Mouse (Mus musculus): ENCODE data around the gene Srek1. TPM values are rescaled to one million over a fixed set of nuclear protein-coding genes. Genes with fewer than 3 reads are reported as not detected.
A peak's percentile ranks its signal among the peaks of the same experiment; 100 is the strongest.

Srek1 gene
- polyA plus RNA-seq, 1 experiment from 2014 or later: 109 TPM

- no peak overlapping the region for H3K4me3 ChIP-seq
- peaks cover 4% of the 10 kb centered on the region for H3K4me1 ChIP-seq
- no peaks in the 10 kb centered on the region for H3K27me3 ChIP-seq (replicated peaks; ENCODE audit: low read depth, poor library complexity, severe bottlenecking)
- no peak overlapping the region for H3K27ac ChIP-seq (replicated peaks)
- no peaks in the 10 kb centered on the region for H3K36me3 ChIP-seq (replicated peaks)
- 71% methylated on average over 6 of the region's 6 CpGs for WGBS
- peak; percentile 6 for DNase-seq (ENCODE audit: low spot score)
- no peaks in the 10 kb centered on the region for H3K9me3 ChIP-seq
These were observed 70.6 kb downstream of the Srek1 start for GRCm38 (mm10) chr13:103703833-103704232.

GRCm38 (mm10) chr13:103703386-103703785, 71.0 kb downstream of the Srek1 start:
- peak; percentile 84 for DNase-seq (ENCODE audit: low spot score)
- H3K27ac ChIP-seq (replicated peaks): no peak overlapping the region
- no peaks in the 10 kb centered on the region for H3K9me3 ChIP-seq
- H3K36me3 ChIP-seq (replicated peaks): no peaks in the 10 kb centered on the region
- H3K4me3 ChIP-seq: no peak overlapping the region
- H3K4me1 ChIP-seq: peaks cover 4% of the 10 kb centered on the region
- 41% methylated on average over 7 of the region's 7 CpGs for WGBS
- H3K27me3 ChIP-seq (replicated peaks; ENCODE audit: low read depth, poor library complexity, severe bottlenecking): no peaks in the 10 kb centered on the region

GRCm38 (mm10) chr13:103702266-103702665, 72.1 kb downstream of the Srek1 start:
- WGBS: 86% methylated on average over 3 of the region's 3 CpGs
- no peaks in the 10 kb centered on the region for H3K27me3 ChIP-seq (replicated peaks; ENCODE audit: low read depth, poor library complexity, severe bottlenecking)
- H3K4me3 ChIP-seq: no peak overlapping the region
- H3K9me3 ChIP-seq: no peaks in the 10 kb centered on the region
- H3K27ac ChIP-seq (replicated peaks): no peak overlapping the region
- no peak for DNase-seq (ENCODE audit: low spot score)
- no peaks in the 10 kb centered on the region for H3K36me3 ChIP-seq (replicated peaks)
- H3K4me1 ChIP-seq: peaks cover 4% of the 10 kb centered on the region

- no peak for DNase-seq (ENCODE audit: low spot score)
- Histone ChIP-seq H3K4me3 (no peak overlapping the region), H3K27ac (replicated peaks) (no peak overlapping the region), H3K36me3 (replicated peaks) (no peaks in the 10 kb centered on the region), H3K4me1 (peaks cover 4% of the 10 kb centered on the region), H3K27me3 (replicated peaks; ENCODE audit: low read depth, poor library complexity, severe bottlenecking) (no peaks in the 10 kb centered on the region), H3K9me3 (no peaks in the 10 kb centered on the region)
- WGBS: 65% methylated on average over 2 of the region's 2 CpGs
These were observed 73.7 kb downstream of the Srek1 start for GRCm38 (mm10) chr13:103700752-103701151.

- no peaks in the 10 kb centered on the region for H3K27me3 ChIP-seq (replicated peaks; ENCODE audit: low read depth, poor library complexity, severe bottlenecking)
- no peak overlapping the region for H3K4me3 ChIP-seq
- no peaks in the 10 kb centered on the region for H3K4me1 ChIP-seq
- no peaks in the 10 kb centered on the region for H3K9me3 ChIP-seq
- H3K27ac ChIP-seq (replicated peaks): no peak overlapping the region
- no peak for DNase-seq (ENCODE audit: low spot score)
- H3K36me3 ChIP-seq (replicated peaks): no peaks in the 10 kb centered on the region
- WGBS: 74% methylated on average over 9 of the region's 9 CpGs
These were observed 76.4 kb downstream of the Srek1 start for GRCm38 (mm10) chr13:103697993-103698392.

GRCm38 (mm10) chr13:103696164-103696563, 78.2 kb downstream of the Srek1 start:
- Histone ChIP-seq H3K27ac (replicated peaks) (no peak overlapping the region), H3K4me3 (no peak overlapping the region), H3K36me3 (replicated peaks) (no peaks in the 10 kb centered on the region), H3K27me3 (replicated peaks; ENCODE audit: low read depth, poor library complexity, severe bottlenecking) (no peaks in the 10 kb centered on the region), H3K4me1 (no peaks in the 10 kb centered on the region), H3K9me3 (no peaks in the 10 kb centered on the region)
- WGBS: 50% methylated on average over 9 of the region's 9 CpGs
- DNase-seq (ENCODE audit: low spot score): peak; percentile 69

- no peaks in the 10 kb centered on the region for H3K27me3 ChIP-seq (replicated peaks; ENCODE audit: low read depth, poor library complexity, severe bottlenecking)
- no peaks in the 10 kb centered on the region for H3K36me3 ChIP-seq (replicated peaks)
- H3K4me3 ChIP-seq: no peak overlapping the region
- no peaks in the 10 kb centered on the region for H3K9me3 ChIP-seq
- no peak overlapping the region for H3K27ac ChIP-seq (replicated peaks)
- WGBS: 83% methylated on average over 6 of the region's 6 CpGs
- H3K4me1 ChIP-seq: no peaks in the 10 kb centered on the region
- DNase-seq (ENCODE audit: low spot score): no peak
These were observed 79.0 kb downstream of the Srek1 start for GRCm38 (mm10) chr13:103695456-103695855.

Other genes starting within 250 kb of the Srek1 start
- gene Erbin, start 145.9 kb upstream of the Srek1 start, polyA plus RNA-seq (2016; fragmentation: Nextera tagmentation; extraction: Ambion mirVana): 13.6 and 16.6 TPM in 2 replicates

Measured in embryonic facial prominence, embryonic 10.5 days (tissue).